Mouse (Mus musculus): ENCODE measurements around the gene Phox2a. TPM values are rescaled to one million over a fixed set of nuclear protein-coding genes. Genes with fewer than 3 reads are reported as not detected.

The Phox2a gene
- total and polyA plus RNA-seq, 3 experiments: not detected

DNA sequence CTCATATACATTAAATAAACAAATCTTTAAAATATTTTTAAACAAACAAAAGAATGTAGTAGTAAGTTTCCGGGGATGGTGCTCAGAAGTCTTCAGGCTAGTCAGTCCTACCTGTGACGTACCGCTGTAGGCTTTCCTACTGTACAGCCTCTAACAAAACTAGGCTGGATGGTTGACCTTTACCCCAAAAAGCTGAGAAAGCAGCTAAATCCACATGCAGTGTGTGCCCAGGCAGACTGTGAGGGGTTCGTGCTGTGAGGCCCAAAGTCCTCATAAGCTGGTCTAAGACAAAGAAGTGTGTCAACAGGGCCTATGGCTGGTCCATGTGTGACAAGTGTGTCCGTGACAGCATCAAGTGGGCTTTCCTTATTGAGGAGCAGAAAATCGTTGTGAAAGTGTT lies 34.7 kb downstream of the Phox2a start:
- Histone ChIP-seq H3K36me3 (ENCODE audit: control insufficient read depth in 1 of 2, insufficient read depth in 2 of 2, low read length in 2 of 2) (no peaks in the 10 kb centered on the region), H3K9me3 (replicated peaks; ENCODE audit: insufficient read depth, low read length) (no peaks in the 10 kb centered on the region), H3K4me1 (ENCODE audit: control insufficient read depth in 1 of 2, insufficient read depth in 2 of 2, low read length in 2 of 2) (0 out of 4 replicates have a peak, but pooled peaks cover 0 to 3% of the 10 kb centered on the region in 2 experiments), H3K79me2 (ENCODE audit: control insufficient read depth, insufficient read depth, low read length, poor library complexity) (no peaks in the 10 kb centered on the region), H3K4me3 (ENCODE audit: control insufficient read depth in 1 of 2, insufficient read depth in 1 of 2, low read depth in 2 of 2, low read length in 2 of 2) (no peak overlapping the region), H3K27me3 (ENCODE audit: control insufficient read depth in 1 of 2, insufficient read depth in 2 of 2, low read length in 2 of 2) (no peaks in the 10 kb centered on the region), H3K27ac (ENCODE audit: control insufficient read depth, low read depth, low read length) (no peak overlapping the region), H3K9ac (ENCODE audit: control insufficient read depth, low read depth, low read length, poor library complexity, severe bottlenecking) (no peak overlapping the region)
- TF ChIP-seq ZMIZ1 (IDR thresholded peaks at IDR 0.05; ENCODE audit: low read depth, low read length) (no peak), KAT2A (conservative IDR thresholded peaks at IDR 0.05; ENCODE audit: low read depth, low read length) (no peak), POLR2A (IDR thresholded peaks at IDR 0.05; ENCODE audit: control insufficient read depth in 1 of 2, insufficient read depth in 1 of 2, low read depth in 1 of 2, low read length in 2 of 2, poor library complexity in 1 of 2) (no peak), RAD21 (IDR thresholded peaks at IDR 0.05; ENCODE audit: low read depth, low read length) (no peak), TBP (IDR thresholded peaks at IDR 0.05; ENCODE audit: low read depth, low read length) (no peak)
- no peak for DNase-seq (ENCODE audit: low read depth, low spot score)

DNA sequence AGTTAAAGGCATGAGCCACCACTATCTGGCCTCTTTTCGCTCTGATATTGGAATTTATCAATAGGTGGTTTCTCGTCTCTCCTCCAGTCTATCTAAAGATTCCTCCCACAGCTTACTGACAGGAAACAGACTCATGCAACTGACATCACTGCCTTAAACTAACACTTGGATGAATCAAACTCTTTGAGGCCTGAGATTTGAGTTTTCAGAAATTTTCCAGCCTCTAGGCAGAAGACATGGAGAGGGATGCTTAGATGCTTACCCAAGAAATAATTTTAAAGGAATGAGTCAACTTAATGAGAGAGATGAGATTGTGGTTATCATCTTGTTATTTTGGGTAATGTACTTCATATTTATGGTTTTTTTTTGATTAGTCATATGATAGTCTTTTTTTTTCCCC lies 35.7 kb downstream of the Phox2a start:
- peaks cover 0 to 7% of the 10 kb centered on the region in 2 experiments; a peak in 2 of 4 replicates for H3K4me1 ChIP-seq (ENCODE audit: control insufficient read depth in 1 of 2, insufficient read depth in 2 of 2, low read length in 2 of 2)
- H3K27ac ChIP-seq (ENCODE audit: control insufficient read depth, low read depth, low read length): no peak overlapping the region
- no peak for TF ChIP-seq RCOR1 (IDR thresholded peaks at IDR 0.05; ENCODE audit: low read depth, low read length)
- TF ChIP-seq POLR2AphosphoS2 (IDR thresholded peaks at IDR 0.05; ENCODE audit: low read length): no peak
- no peak for TF ChIP-seq MAZ (IDR thresholded peaks at IDR 0.05; ENCODE audit: low read depth, low read length)
- no peak; a peak in 1 of 4 replicates for TF ChIP-seq EP300 (IDR thresholded peaks at IDR 0.05; ENCODE audit: low read depth in 1 of 2, low read length in 2 of 2)
- no peak for TF ChIP-seq MYC (IDR thresholded peaks at IDR 0.05; ENCODE audit: low read depth, low read length)
- TF ChIP-seq BHLHE40 (IDR thresholded peaks at IDR 0.05; ENCODE audit: borderline replicate concordance, low read depth, low read length): no peak
- TF ChIP-seq MXI1 (IDR thresholded peaks at IDR 0.05; ENCODE audit: low read depth, low read length): no peak
- TF ChIP-seq KAT2A (conservative IDR thresholded peaks at IDR 0.05; ENCODE audit: low read depth, low read length): no peak
- no peak for TF ChIP-seq TCF12 (IDR thresholded peaks at IDR 0.05; ENCODE audit: low read depth, low read length)
- TF ChIP-seq CHD1 (IDR thresholded peaks at IDR 0.05; ENCODE audit: low read depth, low read length): no peak
- no peak for TF ChIP-seq POLR2AphosphoS5 (IDR thresholded peaks at IDR 0.05; ENCODE audit: borderline replicate concordance, low read depth, low read length)
- TF ChIP-seq GABPA (IDR thresholded peaks at IDR 0.05; ENCODE audit: low read depth, low read length): no peak
- no peak for TF ChIP-seq NELFE (IDR thresholded peaks at IDR 0.05; ENCODE audit: low read depth, low read length)
- no peak for TF ChIP-seq CTCF (IDR thresholded peaks at IDR 0.05 in 2 of 3, conservative IDR thresholded peaks at IDR 0.05 in 1 of 3; ENCODE audit: control insufficient read depth in 1 of 3, insufficient read depth in 1 of 3, low read depth in 2 of 3, low read length in 3 of 3, poor library complexity in 1 of 3, severe bottlenecking in 1 of 3)
- TF ChIP-seq HCFC1 (IDR thresholded peaks at IDR 0.05; ENCODE audit: low read depth, low read length): no peak
- no peak for TF ChIP-seq ETS1 (IDR thresholded peaks at IDR 0.05; ENCODE audit: low read depth, low read length)
- no peak for TF ChIP-seq E2F4 (IDR thresholded peaks at IDR 0.05; ENCODE audit: borderline replicate concordance, low read depth, low read length)
- no peak for TF ChIP-seq ZMIZ1 (IDR thresholded peaks at IDR 0.05; ENCODE audit: low read depth, low read length)
- DNase-seq (ENCODE audit: low read depth, low spot score): no peak
- no peaks in the 10 kb centered on the region; a peak in 1 of 4 replicates for H3K36me3 ChIP-seq (ENCODE audit: control insufficient read depth in 1 of 2, insufficient read depth in 2 of 2, low read length in 2 of 2)
- H3K9ac ChIP-seq (ENCODE audit: control insufficient read depth, low read depth, low read length, poor library complexity, severe bottlenecking): no peak overlapping the region
- no peaks in the 10 kb centered on the region for H3K79me2 ChIP-seq (ENCODE audit: control insufficient read depth, insufficient read depth, low read length, poor library complexity)
- H3K4me3 ChIP-seq (ENCODE audit: control insufficient read depth in 1 of 2, insufficient read depth in 1 of 2, low read depth in 2 of 2, low read length in 2 of 2): no peak overlapping the region
- no peaks in the 10 kb centered on the region for H3K9me3 ChIP-seq (replicated peaks; ENCODE audit: insufficient read depth, low read length)
- H3K27me3 ChIP-seq (ENCODE audit: control insufficient read depth in 1 of 2, insufficient read depth in 2 of 2, low read length in 2 of 2): no peaks in the 10 kb centered on the region
